9 mouse cellular contexts compared by ENCODE assay signal in genomic region chr4:117928234-117928633, GRCm38 (mm10). TPM values are rescaled to one million over a fixed set of nuclear protein-coding genes. Genes with fewer than 3 reads are reported as not detected.
DNase-seq lines count a peak whose midpoint lies in the region; ATAC-seq and TF ChIP-seq lines count a peak whose summit lies in the region.
"Had no signal": no experiment of that assay in that cellular context is flagged by ENCODE, and none has a peak within 500 bp of the region (broad histone marks: within the 10 kb centered on the region; RNA-seq: fewer than 3 reads in every experiment).

No protein-coding gene starts in this region.

- H3K4me2 ChIP-seq in liver, embryonic 14.5 days (ENCODE audit: low read depth) = peak overlapping the region; percentile 64
- peak overlapping the region; percentile 86 for H3K4me2 ChIP-seq in stomach, embryonic 14.5 days (replicated peaks; ENCODE audit: low read depth, low read length)

- peak; percentile 97 for TF ChIP-seq CTCF in liver, embryonic 14.5 days (IDR thresholded peaks at IDR 0.05; ENCODE audit: low read depth)

- H3K9ac ChIP-seq in liver, embryonic 14.5 days (replicated peaks) = peak overlapping the region; percentile 19; the same call in 1 of the 2 replicates
- H3K9ac ChIP-seq in stomach, embryonic 14.5 days (replicated peaks; ENCODE audit: low read depth, low read length) = no peak overlapping the region
- H3K9ac ChIP-seq: midbrain, embryonic 12.5 days had no signal

- peaks cover 16 to 32% of the 10 kb centered on the region in 2 experiments for H3K4me1 ChIP-seq in liver, embryonic 14.5 days (replicated peaks; ENCODE audit: control insufficient read depth in 2 of 2, insufficient read depth in 2 of 2, low read length in 1 of 2)
- peaks cover 23% of the 10 kb centered on the region for H3K4me1 ChIP-seq in stomach, embryonic 14.5 days (ENCODE audit: control insufficient read depth, insufficient read depth, low read length)

- H3K36me3 ChIP-seq in liver, embryonic 14.5 days (replicated peaks; ENCODE audit: control insufficient read depth, insufficient read depth, low read depth) = no peaks in the 10 kb centered on the region
- no peaks in the 10 kb centered on the region; the same call in 1 of the 2 replicates for H3K36me3 ChIP-seq in stomach, embryonic 14.5 days (ENCODE audit: control insufficient read depth, insufficient read depth, low read length)

- no peak for ATAC-seq in cerebellum, adult (ENCODE audit: insufficient number of reproducible peaks, low FRiP score, low TSS enrichment)
- peak; percentile 56 for ATAC-seq in liver, embryonic 14.5 days (ENCODE audit: insufficient read depth)
- no peak for ATAC-seq in stomach, embryonic 14.5 days (ENCODE audit: insufficient number of reproducible peaks, insufficient read depth, low FRiP score, low read depth)

- peak overlapping the region; percentile 58 to 63 for H3K4me3 ChIP-seq in liver, embryonic 14.5 days (ENCODE audit: insufficient read depth in 1 of 2, low read depth in 2 of 2, low read length in 2 of 2)
- no peak overlapping the region for H3K4me3 ChIP-seq in stomach, embryonic 14.5 days (ENCODE audit: low read depth, low read length)

- peaks cover 63% of the 10 kb centered on the region for H3K27me3 ChIP-seq in liver, embryonic 14.5 days (ENCODE audit: control insufficient read depth, insufficient read depth, low read length)
- 0 out of 2 replicates have a peak, but pooled peaks cover 10% of the 10 kb centered on the region for H3K27me3 ChIP-seq in stomach, embryonic 14.5 days (ENCODE audit: control insufficient read depth, insufficient read depth, low read length)

- H3K27ac ChIP-seq in liver, embryonic 14.5 days = peak overlapping the region; percentile 9; the same call in 1 of the 2 replicates
- no peak overlapping the region for H3K27ac ChIP-seq in stomach, embryonic 14.5 days (ENCODE audit: low read length)
- H3K27ac ChIP-seq: midbrain, embryonic 12.5 days had no signal

- DNase-seq in cerebellum, adult 9-11 months = peak; percentile 58
- DNase-seq in 416B (ENCODE audit: low read depth) = peak; percentile 15
- peak; percentile 82 to 88 for DNase-seq in cerebellum, postnatal 10 days
- DNase-seq in heart, postnatal 4 days = peak; percentile 40
- DNase-seq in liver, embryonic 14.5 days (ENCODE audit: low read depth in 3 of 3, low spot score in 3 of 3) = no peak
- no peak for DNase-seq in left cerebral cortex, adult 8-10 months (ENCODE audit: low spot score in 2 of 2)

- H3K9me3 ChIP-seq in liver, embryonic 14.5 days (ENCODE audit: control insufficient read depth, low read length) = peaks cover 3% of the 10 kb centered on the region
- H3K9me3 ChIP-seq in stomach, embryonic 14.5 days (ENCODE audit: control insufficient read depth, low read depth, low read length) = no peaks in the 10 kb centered on the region
- H3K9me3 ChIP-seq: midbrain, embryonic 12.5 days had no signal

- WGBS in liver, embryonic 14.5 days (ENCODE audit: insufficient replicate concordance) = 12% methylated on average over 6 of the region's 6 CpGs
- 23% methylated on average over 6 of the region's 6 CpGs for WGBS in stomach, embryonic 14.5 days

- TF ChIP-seq EP300 in liver, embryonic 14.5 days (IDR thresholded peaks at IDR 0.05; ENCODE audit: low read depth) = no peak

RNA-seq across cellular contexts. Expression of gene Artn, which starts 1.3 kb away (rescaled TPM):
- total RNA-seq in heart, postnatal 4 days (2021) = under 1 TPM; 0.67 to 0.72 TPM
- polyA plus RNA-seq in liver, embryonic 14.5 days (2012; rRNA removed) = 0.92 and 1.3 TPM in 2 replicates
- 1.8 and 3.0 TPM in 2 replicates for polyA plus RNA-seq in liver, embryonic 14.5 days (2014; fragmentation: Nextera tagmentation; extraction: Ambion mirVana)
- polyA plus RNA-seq in stomach, embryonic 14.5 days (2014; fragmentation: Nextera tagmentation; extraction: Ambion mirVana) = 5.8 and 7.0 TPM in 2 replicates
- 1 to 10 TPM; 2.1 to 3.4 (median 2.4) TPM for total RNA-seq in left cerebral cortex, adult 8-10 months (2022)

RNA-seq across cellular contexts. Expression of gene Ipo13, which starts 13.4 kb away (rescaled TPM):
- 10 to 100 TPM; 49.6 TPM for total RNA-seq in heart, postnatal 4 days (2021)
- polyA plus RNA-seq in liver, embryonic 14.5 days (2012; rRNA removed) = 15.4 and 16.8 TPM in 2 replicates
- 14.9 and 18.2 TPM in 2 replicates for polyA plus RNA-seq in liver, embryonic 14.5 days (2014; fragmentation: Nextera tagmentation; extraction: Ambion mirVana)
- polyA plus RNA-seq in stomach, embryonic 14.5 days (2014; fragmentation: Nextera tagmentation; extraction: Ambion mirVana) = 37.3 and 39.8 TPM in 2 replicates
- 100 to 1,000 TPM; 122 to 133 (median 124) TPM for total RNA-seq in left cerebral cortex, adult 8-10 months (2022)

RNA-seq across cellular contexts. Expression of gene Dph2, which starts 36.4 kb away (rescaled TPM):
- 1 to 10 TPM; 4.1 to 5.1 TPM for total RNA-seq in heart, postnatal 4 days (2021)
- 6.8 and 6.9 TPM in 2 replicates for polyA plus RNA-seq in liver, embryonic 14.5 days (2012; rRNA removed)
- polyA plus RNA-seq in liver, embryonic 14.5 days (2014; fragmentation: Nextera tagmentation; extraction: Ambion mirVana) = 5.1 and 6.3 TPM in 2 replicates
- polyA plus RNA-seq in stomach, embryonic 14.5 days (2014; fragmentation: Nextera tagmentation; extraction: Ambion mirVana) = 19.2 and 19.9 TPM in 2 replicates
- 10 to 100 TPM in 2 of 4 experiments, 1 to 10 TPM in 2; 9.5 to 12.0 (median 10.7) TPM for total RNA-seq in left cerebral cortex, adult 8-10 months (2022)

RNA-seq across cellular contexts. Expression of gene Atp6v0b, which starts 41.1 kb away (rescaled TPM):
- 100 to 1,000 TPM; 115 to 126 TPM for total RNA-seq in heart, postnatal 4 days (2021)
- polyA plus RNA-seq in liver, embryonic 14.5 days (2012; rRNA removed) = 118 and 122 TPM in 2 replicates
- polyA plus RNA-seq in liver, embryonic 14.5 days (2014; fragmentation: Nextera tagmentation; extraction: Ambion mirVana) = 152 and 165 TPM in 2 replicates
- 186 and 200 TPM in 2 replicates for polyA plus RNA-seq in stomach, embryonic 14.5 days (2014; fragmentation: Nextera tagmentation; extraction: Ambion mirVana)
- total RNA-seq in left cerebral cortex, adult 8-10 months (2022) = 100 to 1,000 TPM; 386 to 441 (median 416) TPM

RNA-seq across cellular contexts. Expression of gene B4galt2, which starts 44.9 kb away (rescaled TPM):
- 10 to 100 TPM; 19.5 to 21.9 TPM for total RNA-seq in heart, postnatal 4 days (2021)
- polyA plus RNA-seq in liver, embryonic 14.5 days (2012; rRNA removed) = 2.1 and 2.4 TPM in 2 replicates
- 1.5 and 1.7 TPM in 2 replicates for polyA plus RNA-seq in liver, embryonic 14.5 days (2014; fragmentation: Nextera tagmentation; extraction: Ambion mirVana)
- polyA plus RNA-seq in stomach, embryonic 14.5 days (2014; fragmentation: Nextera tagmentation; extraction: Ambion mirVana) = 30.3 and 32.1 TPM in 2 replicates
- total RNA-seq in left cerebral cortex, adult 8-10 months (2022) = 10 to 100 TPM; 73.0 to 85.0 (median 79.7) TPM

Comparison
In these comparisons a context has a peak if more than half of its experiments do, and no peak if none do; other contexts are left out.
1. DNase-seq: peak in cerebellum, adult 9-11 months (single experiment), 416B (single experiment), cerebellum, postnatal 10 days (2 of 2) and heart, postnatal 4 days (single experiment); none in liver, embryonic 14.5 days (0 of 3) and left cerebral cortex, adult 8-10 months (0 of 2).